27 mouse cellular contexts compared by ENCODE assay signal in genomic region chr12:42427470-42427869, GRCm38 (mm10).
DNase-seq lines count a peak whose midpoint lies in the region; ATAC-seq and TF ChIP-seq lines count a peak whose summit lies in the region.
"Had no signal": no experiment of that assay in that cellular context is flagged by ENCODE, and none has a peak within 500 bp of the region (broad histone marks: within the 10 kb centered on the region; RNA-seq: fewer than 3 reads in every experiment).

No protein-coding gene starts in this region.

- peak; percentile 80 for ATAC-seq in forebrain, embryonic 15.5 days (replicated peaks)
- ATAC-seq in forebrain, embryonic 11.5 days (replicated peaks; ENCODE audit: low FRiP score), result no peak; the same call in 1 of the 2 replicates
- peak; percentile 76; the same call in 1 of the 2 replicates for ATAC-seq in midbrain, embryonic 16.5 days
- no peak for ATAC-seq in midbrain, embryonic 11.5 days (ENCODE audit: low FRiP score)
- ATAC-seq: intestine, postnatal 0 days; Patski had no signal

- H3K27ac ChIP-seq in forebrain, embryonic 15.5 days (replicated peaks), result no peak overlapping the region
- H3K27ac ChIP-seq in forebrain, embryonic 11.5 days (ENCODE audit: low read depth, low read length), result no peak overlapping the region
- no peak overlapping the region for H3K27ac ChIP-seq in midbrain, embryonic 16.5 days (ENCODE audit: low read length)
- no peak overlapping the region for H3K27ac ChIP-seq in midbrain, embryonic 11.5 days (ENCODE audit: low read depth, low read length)
- H3K27ac ChIP-seq: forebrain, embryonic 10.5 days; heart, adult 2 months; heart, embryonic 10.5 days; heart, embryonic 13.5 days; hindbrain, embryonic 12.5 days; hindbrain, embryonic 15.5 days had no signal

- TF ChIP-seq POLR2A in brain, embryonic 14.5 days (IDR thresholded peaks at IDR 0.05; ENCODE audit: borderline replicate concordance, extremely low read depth, insufficient read depth, insufficient read length, poor library complexity, severe bottlenecking), result no peak

- WGBS in forebrain, embryonic 15.5 days, result 39% methylated on average over 3 of the region's 3 CpGs
- WGBS in forebrain, embryonic 11.5 days, result 59% methylated on average over 3 of the region's 3 CpGs
- WGBS in midbrain, embryonic 16.5 days, result 42% methylated on average over 3 of the region's 3 CpGs
- 77% methylated on average over 3 of the region's 3 CpGs for WGBS in midbrain, embryonic 11.5 days

- TF ChIP-seq CTCF in brain, embryonic 14.5 days (IDR thresholded peaks at IDR 0.05; ENCODE audit: borderline replicate concordance, extremely low read depth, insufficient read depth, insufficient read length), result no peak

- no peaks in the 10 kb centered on the region for H3K27me3 ChIP-seq in forebrain, embryonic 15.5 days
- H3K27me3 ChIP-seq in forebrain, embryonic 11.5 days (ENCODE audit: control insufficient read depth, insufficient read depth, low read length), result no peaks in the 10 kb centered on the region
- no peaks in the 10 kb centered on the region for H3K27me3 ChIP-seq in midbrain, embryonic 16.5 days (ENCODE audit: control insufficient read depth, insufficient read depth, low read depth, low read length)
- no peaks in the 10 kb centered on the region for H3K27me3 ChIP-seq in midbrain, embryonic 11.5 days (ENCODE audit: control insufficient read depth, insufficient read depth, low read length)
- H3K27me3 ChIP-seq: CH12.LX; heart, embryonic 13.5 days; hindbrain, embryonic 12.5 days; hindbrain, embryonic 15.5 days; Patski had no signal

- H3K4me2 ChIP-seq in forebrain, embryonic 15.5 days (replicated peaks), result no peak overlapping the region
- no peak overlapping the region for H3K4me2 ChIP-seq in forebrain, embryonic 11.5 days (ENCODE audit: low read depth, low read length, severe bottlenecking)
- no peak overlapping the region for H3K4me2 ChIP-seq in midbrain, embryonic 16.5 days (ENCODE audit: low read length)
- H3K4me2 ChIP-seq in midbrain, embryonic 11.5 days, result no peak overlapping the region
- H3K4me2 ChIP-seq: heart, embryonic 13.5 days; hindbrain, embryonic 12.5 days; hindbrain, embryonic 15.5 days had no signal

- DNase-seq in embryo, embryonic 11 days, result peak; percentile 0
- no peak for DNase-seq in embryo, embryonic 10 days (ENCODE audit: low spot score)
- no peak for DNase-seq in forebrain, embryonic 11.5 days (ENCODE audit: low spot score)
- no peak for DNase-seq in midbrain, embryonic 11.5 days (ENCODE audit: low spot score, missing footprints)
- DNase-seq in brain, embryonic 14.5 days (ENCODE audit: low read depth), result peak; percentile 76
- DNase-seq: adrenal gland, postnatal 10 days; adrenal gland, postnatal 36 days; B cell, adult 2 months; cerebellum, adult 11-12 months; cerebellum, adult 8-10 months; cerebellum, postnatal 10 days; cerebellum, postnatal 36 days; gastrocnemius, postnatal 10 days; gastrocnemius, postnatal 36 days; heart, adult 2 months; heart, postnatal 14 days had no signal

- H3K36me3 ChIP-seq in forebrain, embryonic 15.5 days, result no peaks in the 10 kb centered on the region
- no peaks in the 10 kb centered on the region for H3K36me3 ChIP-seq in forebrain, embryonic 11.5 days (ENCODE audit: control insufficient read depth, insufficient read depth, low read length)
- H3K36me3 ChIP-seq in midbrain, embryonic 16.5 days (ENCODE audit: control insufficient read depth, insufficient read depth, low read length), result no peaks in the 10 kb centered on the region
- H3K36me3 ChIP-seq in midbrain, embryonic 11.5 days (ENCODE audit: control insufficient read depth, insufficient read depth, low read length), result no peaks in the 10 kb centered on the region
- H3K36me3 ChIP-seq: forebrain, embryonic 10.5 days; G1E; heart, embryonic 10.5 days; heart, embryonic 13.5 days; hindbrain, embryonic 12.5 days; hindbrain, embryonic 15.5 days had no signal

- no peak overlapping the region for H3K9ac ChIP-seq in forebrain, embryonic 15.5 days (replicated peaks)
- no peak overlapping the region for H3K9ac ChIP-seq in forebrain, embryonic 11.5 days (ENCODE audit: low read length)
- H3K9ac ChIP-seq in midbrain, embryonic 16.5 days (ENCODE audit: low read depth, low read length), result no peak overlapping the region
- no peak overlapping the region for H3K9ac ChIP-seq in midbrain, embryonic 11.5 days (ENCODE audit: low read length)
- H3K9ac ChIP-seq: heart, embryonic 13.5 days; hindbrain, embryonic 12.5 days; hindbrain, embryonic 15.5 days had no signal

- no peaks in the 10 kb centered on the region for H3K9me3 ChIP-seq in forebrain, embryonic 15.5 days
- no peaks in the 10 kb centered on the region for H3K9me3 ChIP-seq in forebrain, embryonic 11.5 days (ENCODE audit: control insufficient read depth, low read length)
- no peaks in the 10 kb centered on the region for H3K9me3 ChIP-seq in midbrain, embryonic 16.5 days (replicated peaks; ENCODE audit: control insufficient read depth, low read length, poor library complexity, severe bottlenecking)
- no peaks in the 10 kb centered on the region for H3K9me3 ChIP-seq in midbrain, embryonic 11.5 days (ENCODE audit: control insufficient read depth, low read length)
- H3K9me3 ChIP-seq: forebrain, embryonic 10.5 days; G1E; heart, embryonic 10.5 days; heart, embryonic 13.5 days; hindbrain, embryonic 12.5 days; hindbrain, embryonic 15.5 days had no signal

- H3K4me3 ChIP-seq in forebrain, embryonic 15.5 days, result no peak overlapping the region
- no peak overlapping the region for H3K4me3 ChIP-seq in forebrain, embryonic 11.5 days (ENCODE audit: low read depth, low read length)
- H3K4me3 ChIP-seq in midbrain, embryonic 16.5 days (ENCODE audit: low read depth, low read length), result no peak overlapping the region
- no peak overlapping the region for H3K4me3 ChIP-seq in midbrain, embryonic 11.5 days (ENCODE audit: low read depth, low read length)
- H3K4me3 ChIP-seq: forebrain, embryonic 10.5 days; heart, adult 2 months; heart, embryonic 10.5 days; heart, embryonic 13.5 days; hindbrain, embryonic 12.5 days; hindbrain, embryonic 15.5 days had no signal

- H3K4me1 ChIP-seq in forebrain, embryonic 15.5 days, result no peaks in the 10 kb centered on the region
- no peaks in the 10 kb centered on the region for H3K4me1 ChIP-seq in forebrain, embryonic 11.5 days (replicated peaks; ENCODE audit: control insufficient read depth, insufficient read depth, low read length)
- no peaks in the 10 kb centered on the region for H3K4me1 ChIP-seq in midbrain, embryonic 16.5 days (ENCODE audit: control insufficient read depth, insufficient read depth, low read length)
- H3K4me1 ChIP-seq in midbrain, embryonic 11.5 days (ENCODE audit: control insufficient read depth, insufficient read depth, low read length), result no peaks in the 10 kb centered on the region
- H3K4me1 ChIP-seq: heart, embryonic 10.5 days; heart, embryonic 13.5 days; hindbrain, embryonic 12.5 days; hindbrain, embryonic 15.5 days had no signal

Comparison
In these comparisons a context has a peak if more than half of its experiments do, and no peak if none do; other contexts are left out.
1. DNase-seq: peak in embryo, embryonic 11 days (single experiment) and brain, embryonic 14.5 days (single experiment); none in embryo, embryonic 10 days (single experiment), forebrain, embryonic 11.5 days (single experiment) and midbrain, embryonic 11.5 days (single experiment).
2. ATAC-seq: peak in forebrain, embryonic 15.5 days (single experiment) and midbrain, embryonic 16.5 days (single experiment); none in forebrain, embryonic 11.5 days (single experiment) and midbrain, embryonic 11.5 days (single experiment).